Mouse (Mus musculus) limb, embryonic 11.5 days (tissue): ENCODE measurements around the gene BC035947. TPM values are rescaled to one million over a fixed set of nuclear protein-coding genes. Genes with fewer than 3 reads are reported as not detected.
A peak's percentile ranks its signal among the peaks of the same experiment; 100 is the strongest.

Experiments used
- ATAC-seq: fragments of 200-750 bp; cut with Nextera tagmentation; 2 replicates; pipeline ENCODE4 v1.8.0; 2017; ENCODE audit warnings: low read depth; ENCODE audit not compliant: insufficient number of reproducible peaks, low FRiP score, low TSS enrichment
- DNase-seq: peaks from one replicate; pipeline ENCODE4 v3.0.0-alpha.2; 2015; ENCODE audit warnings: low spot score
- H3K27ac ChIP-seq: fragments of 300-500 bp; sonication (generic); replicated peaks from 2 replicates; pipeline ENCODE4 v1.5.1; 2014; ENCODE audit warnings: low read depth, mild to moderate bottlenecking, low read length
- H3K27me3 ChIP-seq: fragments of 300-500 bp; sonication (generic); 2 replicates; pipeline ENCODE4 v1.6.1; 2014; ENCODE audit warnings: mild to moderate bottlenecking, low read length, mixed read lengths; ENCODE audit not compliant: control insufficient read depth, insufficient read depth
- H3K36me3 ChIP-seq: fragments of 300-500 bp; sonication (generic); 2 replicates; pipeline ENCODE4 v1.6.1; 2014; ENCODE audit warnings: mild to moderate bottlenecking, low read length, moderate library complexity, mixed read lengths; ENCODE audit not compliant: control insufficient read depth, insufficient read depth
- H3K4me1 ChIP-seq: fragments of 300-500 bp; sonication (generic); 2 replicates; pipeline ENCODE4 v1.6.1; 2014; ENCODE audit warnings: low read length, mixed read lengths; ENCODE audit not compliant: control insufficient read depth, insufficient read depth
- H3K4me2 ChIP-seq: fragments of 300-500 bp; sonication (generic); 2 replicates; pipeline ENCODE4 v1.6.1; 2014; ENCODE audit warnings: low read depth, mild to moderate bottlenecking, moderate library complexity; ENCODE audit not compliant: severe bottlenecking
- H3K4me3 ChIP-seq: fragments of 300-500 bp; sonication (generic); 2 replicates; pipeline ENCODE4 v1.5.1; 2014; ENCODE audit warnings: low read depth, low read length
- H3K9ac ChIP-seq: fragments of 300-500 bp; sonication (generic); 2 replicates; pipeline ENCODE4 v1.6.1; 2014; ENCODE audit warnings: mild to moderate bottlenecking, low read length
- H3K9me3 ChIP-seq: fragments of 300-500 bp; sonication (generic); 2 replicates; pipeline ENCODE4 v1.6.1; 2016; ENCODE audit warnings: low read length; ENCODE audit not compliant: control insufficient read depth
- WGBS: fragments of 180-500 bp; shearing (Covaris S2); extraction: QIAGEN DNeasy Blood & Tissue Kit; methylation state at CpG from one replicate; pipeline ENCODE4 v1.1.7; 2014; 5-methylcytosine and 5-hydroxymethylcytosine counted together
- polyA plus RNA-seq: library from polyadenylated mRNA; unstranded; fragments of >200 nt; fragmentation: Nextera tagmentation; extraction: Ambion mirVana; gene quantifications from 2 replicates; pipeline ENCODE4 v1.2.1, GENCODE M21; 2014

The BC035947 gene
- polyA plus RNA-seq, 1 experiment from 2014 or later = 0.31 TPM

- no peaks in the 10 kb centered on the region for H3K27me3 ChIP-seq
These were observed 24.6 kb upstream of the BC035947 start for GRCm38 (mm10) chr1:78536310-78537164.

GRCm38 (mm10) chr1:78534428-78535150 is 22.6 kb upstream of the BC035947 start:
- Histone ChIP-seq H3K27me3 (no peaks in the 10 kb centered on the region), H3K4me3 (no peak overlapping the region), H3K27ac (no peak overlapping the region), H3K4me1 (peaks cover 14% of the 10 kb centered on the region), H3K4me2 (no peak overlapping the region), H3K9me3 (no peaks in the 10 kb centered on the region), H3K9ac (no peak overlapping the region), H3K36me3 (no peaks in the 10 kb centered on the region)
- 89% methylated on average over 9 of the region's 9 CpGs for WGBS
- no peak for ATAC-seq
- no peak for DNase-seq

More at GRCm38 (mm10) chr1:78536310-78537164, 24.6 kb upstream of the BC035947 start:
- Histone ChIP-seq H3K4me2 (no peak overlapping the region), H3K9ac (no peak overlapping the region), H3K27ac (no peak overlapping the region), H3K4me3 (no peak overlapping the region), H3K9me3 (no peaks in the 10 kb centered on the region), H3K4me1 (peaks cover 14% of the 10 kb centered on the region), H3K36me3 (no peaks in the 10 kb centered on the region)
- DNase-seq = peak; percentile 80
- ATAC-seq = no peak
- 34% methylated on average over 19 of the region's 19 CpGs for WGBS

GRCm38 (mm10) chr1:78532184-78532800 is 20.3 kb upstream of the BC035947 start:
- DNase-seq (no peak), ATAC-seq (no peak)
- WGBS = 88% methylated on average over 15 of the region's 15 CpGs
- H3K27me3 ChIP-seq = no peaks in the 10 kb centered on the region
- H3K4me1 ChIP-seq = no peaks in the 10 kb centered on the region
- no peaks in the 10 kb centered on the region for H3K9me3 ChIP-seq
- H3K4me2 ChIP-seq = no peak overlapping the region
- H3K4me3 ChIP-seq = no peak overlapping the region
- H3K9ac ChIP-seq = no peak overlapping the region
- H3K27ac ChIP-seq = no peak overlapping the region
- H3K36me3 ChIP-seq = no peaks in the 10 kb centered on the region

- Histone ChIP-seq H3K9me3 (no peaks in the 10 kb centered on the region), H3K4me1 (no peaks in the 10 kb centered on the region), H3K9ac (no peak overlapping the region), H3K36me3 (no peaks in the 10 kb centered on the region), H3K27ac (no peak overlapping the region), H3K4me2 (no peak overlapping the region), H3K4me3 (no peak overlapping the region), H3K27me3 (no peaks in the 10 kb centered on the region)
- 82% methylated on average over 7 of the region's 7 CpGs for WGBS
- ATAC-seq (no peak), DNase-seq (no peak)
These were observed 18.7 kb upstream of the BC035947 start for GRCm38 (mm10) chr1:78530500-78531215.

- Histone ChIP-seq H3K4me3 (no peak overlapping the region), H3K4me2 (no peak overlapping the region), H3K9ac (no peak overlapping the region), H3K27ac (no peak overlapping the region), H3K9me3 (no peaks in the 10 kb centered on the region), H3K36me3 (no peaks in the 10 kb centered on the region), H3K4me1 (no peaks in the 10 kb centered on the region), H3K27me3 (no peaks in the 10 kb centered on the region)
- ATAC-seq (no peak), DNase-seq (no peak)
- WGBS = 89% methylated on average over 8 of the region's 8 CpGs
These were observed 17.1 kb upstream of the BC035947 start for GRCm38 (mm10) chr1:78529011-78529410.

- no peaks in the 10 kb centered on the region for H3K36me3 ChIP-seq
- WGBS = 84% methylated on average over 3 of the region's 3 CpGs
- DNase-seq (no peak), ATAC-seq (no peak)
- H3K4me2 ChIP-seq = no peak overlapping the region
- no peaks in the 10 kb centered on the region for H3K27me3 ChIP-seq
- no peaks in the 10 kb centered on the region for H3K4me1 ChIP-seq
- no peak overlapping the region for H3K9ac ChIP-seq
- no peak overlapping the region for H3K4me3 ChIP-seq
- no peak overlapping the region for H3K27ac ChIP-seq
- H3K9me3 ChIP-seq = no peaks in the 10 kb centered on the region
These were observed 16.4 kb upstream of the BC035947 start for GRCm38 (mm10) chr1:78528356-78528755.

GRCm38 (mm10) chr1:78525189-78525886 is 13.4 kb upstream of the BC035947 start:
- 49% methylated on average over 23 of the region's 23 CpGs for WGBS
- Histone ChIP-seq H3K4me1 (no peaks in the 10 kb centered on the region), H3K9me3 (no peaks in the 10 kb centered on the region), H3K4me2 (no peak overlapping the region), H3K9ac (no peak overlapping the region), H3K36me3 (no peaks in the 10 kb centered on the region), H3K4me3 (no peak overlapping the region), H3K27me3 (no peaks in the 10 kb centered on the region), H3K27ac (no peak overlapping the region)
- ATAC-seq = no peak
- DNase-seq = peak; percentile 79
